Mouse (Mus musculus) left cerebral cortex, adult 8-10 months (tissue): ENCODE data around the gene Idh1. TPM values are rescaled to one million over a fixed set of nuclear protein-coding genes. Genes with fewer than 3 reads are reported as not detected.

ENCODE experiments used
- DNase-seq, 2 experiments: peaks; one replicate each; pipeline ENCODE4 v3.0.0; 2022; ENCODE audit warnings: low spot score in 2 of 2
- total RNA-seq, 4 experiments: library from RNA; stranded (reverse); gene quantifications; 2 replicates each; pipeline ENCODE4 v1.2.4; 2022

Gene Idh1
- total RNA-seq, 4 experiments from 2014 or later = 45.9 to 54.9 (median 47.3) TPM

DNA sequence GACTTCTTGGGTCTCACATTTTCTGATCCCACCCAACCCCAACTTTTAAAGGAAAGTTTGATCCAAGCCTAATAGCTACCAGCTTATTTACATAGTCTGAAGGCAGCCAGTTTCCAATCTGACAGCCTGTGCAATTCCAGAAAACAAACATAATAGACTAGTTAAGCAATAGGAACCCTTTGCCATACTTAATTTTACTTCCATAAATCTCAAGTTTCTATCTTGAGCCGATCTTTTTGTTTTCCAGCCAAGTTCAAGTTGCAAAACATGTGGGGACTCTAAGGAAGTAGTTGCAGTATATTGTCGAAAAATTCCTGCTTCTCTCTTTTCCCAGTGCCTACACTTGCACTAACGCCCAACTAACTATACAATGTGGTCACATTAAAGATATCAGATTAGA lies 8.8 kb downstream of the Idh1 start:
- no peak for DNase-seq

DNA sequence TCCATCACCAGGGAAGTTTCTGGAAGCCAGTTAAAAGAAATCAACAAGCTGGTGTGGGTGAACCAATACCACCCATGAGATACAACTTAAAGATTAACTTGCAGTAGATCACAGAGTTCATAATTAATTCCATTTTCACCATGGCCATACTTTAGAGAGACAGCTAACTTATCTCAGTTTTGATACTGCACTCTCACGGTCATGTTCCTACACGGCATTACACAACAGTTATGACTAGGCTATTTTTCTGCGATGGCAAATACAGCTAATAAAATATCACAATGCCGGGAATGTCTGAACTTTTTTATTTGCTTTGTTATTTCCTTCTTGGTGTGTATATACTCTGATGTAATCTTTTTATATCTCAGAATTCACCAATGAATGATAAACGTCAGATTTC lies 9.4 kb downstream of the Idh1 start:
- DNase-seq = no peak

DNA sequence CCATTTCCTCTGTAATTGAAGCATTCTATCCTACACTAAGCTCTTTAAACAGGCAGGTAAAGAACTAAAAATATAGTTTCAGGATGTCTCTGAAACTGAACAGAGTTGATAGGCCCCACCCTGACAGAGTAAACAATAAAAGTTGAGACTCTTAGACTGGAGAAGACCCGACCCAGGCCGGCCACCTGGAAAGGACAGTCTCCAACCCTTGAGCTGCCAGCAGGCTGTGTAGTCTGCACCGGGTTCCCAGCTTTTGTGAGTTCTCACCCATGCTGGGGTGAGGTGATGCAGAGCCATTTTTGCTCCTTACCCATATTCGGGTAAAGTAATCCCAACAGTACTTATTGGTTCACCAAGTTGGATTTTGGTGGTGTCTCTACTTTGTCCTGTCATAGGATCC lies 10.1 kb downstream of the Idh1 start:
- DNase-seq = no peak

DNA sequence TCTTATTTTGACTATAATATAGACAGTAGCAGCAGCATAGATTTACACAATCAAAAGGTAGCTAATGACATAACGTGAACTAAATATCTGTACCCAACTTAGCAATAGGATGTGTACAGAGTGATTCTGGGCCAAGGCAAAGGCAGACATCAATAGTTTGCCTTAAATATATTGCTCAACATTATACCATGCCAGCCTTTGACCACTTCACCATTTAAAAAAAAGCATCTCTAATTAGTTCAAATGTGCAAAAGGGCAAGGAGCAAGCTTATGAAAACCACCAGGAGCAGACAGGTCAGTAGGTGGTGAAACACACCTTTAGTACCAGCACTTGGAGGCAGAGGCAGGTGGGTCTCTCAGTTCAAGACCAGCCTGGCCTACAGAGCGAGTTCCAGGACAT lies 12.6 kb downstream of the Idh1 start:
- no peak for DNase-seq

DNA sequence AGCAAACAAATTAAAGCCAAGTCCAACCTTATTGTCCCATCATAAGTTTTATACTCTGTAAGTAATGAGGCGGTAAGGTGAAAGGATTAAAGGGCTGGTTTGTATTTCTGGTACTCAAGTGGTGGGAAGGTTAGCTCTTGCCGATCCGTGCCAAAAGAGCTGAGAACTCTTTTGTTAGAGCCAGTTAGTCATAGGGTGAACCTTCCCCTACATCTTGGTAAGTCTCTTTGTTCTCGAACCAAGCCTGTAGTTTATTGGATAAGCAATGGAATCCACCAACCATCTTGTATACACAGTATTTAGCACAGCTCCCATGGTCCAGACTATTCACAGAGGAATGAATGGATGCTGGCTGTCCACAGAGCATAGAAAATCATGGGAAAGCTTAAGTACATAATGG lies 14.7 kb downstream of the Idh1 start:
- no peak for DNase-seq

DNA sequence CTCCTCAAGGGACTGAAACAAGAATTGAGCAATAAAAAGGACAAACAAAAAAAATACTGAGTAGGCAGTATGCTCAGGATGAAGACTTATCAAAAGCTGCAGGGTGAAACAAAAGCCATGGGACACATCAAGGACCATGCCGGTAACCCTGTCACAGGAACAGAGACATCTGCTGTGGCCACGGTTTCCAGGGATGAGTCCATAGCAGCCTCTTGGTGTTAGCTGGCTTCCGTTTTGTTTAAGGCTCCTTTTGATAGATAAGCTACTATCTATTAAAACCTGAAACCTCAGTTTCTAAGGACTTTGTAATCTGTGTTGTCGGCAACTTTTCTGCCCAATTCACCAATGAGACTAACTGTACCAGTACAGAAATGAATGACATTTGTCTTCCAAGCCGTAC lies 16.4 kb downstream of the Idh1 start:
- no peak for DNase-seq

DNA sequence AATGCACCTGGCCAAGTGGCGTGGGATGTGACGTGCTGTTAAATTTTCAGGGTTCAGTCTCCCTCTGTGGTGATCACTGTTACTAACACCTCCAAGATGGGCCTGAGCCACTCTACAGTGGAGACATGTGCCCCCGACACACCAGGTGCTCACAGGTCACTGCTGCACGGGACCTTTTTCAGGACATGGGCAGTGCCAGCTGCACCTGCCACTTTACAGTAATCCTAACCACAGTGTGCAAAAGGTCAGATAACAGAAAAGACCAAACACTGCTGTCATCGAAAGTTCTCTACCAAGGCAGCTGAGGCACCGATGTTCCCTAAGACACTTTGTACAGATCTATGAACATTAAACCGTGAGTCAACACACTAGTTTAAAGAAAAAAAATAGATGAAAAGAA lies 16.8 kb downstream of the Idh1 start:
- no peak for DNase-seq

DNA sequence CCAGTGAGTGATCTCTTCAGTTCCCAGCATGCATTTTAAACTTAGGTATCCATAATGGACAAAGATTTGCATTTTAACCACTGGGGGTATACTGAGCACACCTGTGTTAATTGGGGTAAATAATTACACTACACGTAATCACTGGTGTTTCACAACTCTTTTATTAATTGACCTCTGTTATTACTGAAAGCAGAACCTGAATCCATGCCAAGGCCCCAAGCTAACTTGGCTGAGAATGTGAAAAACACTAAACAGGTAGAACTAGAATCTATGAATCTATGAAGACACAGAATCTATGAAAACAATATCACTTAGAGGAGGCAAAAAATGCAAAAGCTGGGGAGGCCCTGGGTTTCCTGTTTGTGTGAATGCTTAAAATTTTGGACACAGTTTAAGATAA lies 18.8 kb downstream of the Idh1 start:
- DNase-seq = no peak

DNA sequence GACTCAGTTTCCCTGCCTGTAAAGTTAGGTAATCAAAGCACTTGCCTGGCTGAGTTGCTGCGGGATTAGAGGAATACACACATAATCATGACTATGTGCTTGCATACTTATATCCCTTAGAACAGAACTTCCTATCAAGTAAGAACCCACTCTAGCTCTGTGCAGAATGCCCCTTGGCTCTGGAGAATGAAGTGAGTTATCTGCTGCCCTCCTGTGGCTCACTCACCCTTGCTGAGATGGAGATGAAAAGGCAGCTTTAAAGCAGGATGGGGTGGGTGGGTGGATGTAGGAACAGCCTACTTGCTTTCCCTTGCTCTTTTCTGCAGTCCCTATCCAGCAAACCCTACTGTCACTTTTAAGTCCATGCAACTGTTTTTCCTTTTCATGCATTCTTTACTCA lies 24.1 kb downstream of the Idh1 start:
- no peak for DNase-seq

DNA sequence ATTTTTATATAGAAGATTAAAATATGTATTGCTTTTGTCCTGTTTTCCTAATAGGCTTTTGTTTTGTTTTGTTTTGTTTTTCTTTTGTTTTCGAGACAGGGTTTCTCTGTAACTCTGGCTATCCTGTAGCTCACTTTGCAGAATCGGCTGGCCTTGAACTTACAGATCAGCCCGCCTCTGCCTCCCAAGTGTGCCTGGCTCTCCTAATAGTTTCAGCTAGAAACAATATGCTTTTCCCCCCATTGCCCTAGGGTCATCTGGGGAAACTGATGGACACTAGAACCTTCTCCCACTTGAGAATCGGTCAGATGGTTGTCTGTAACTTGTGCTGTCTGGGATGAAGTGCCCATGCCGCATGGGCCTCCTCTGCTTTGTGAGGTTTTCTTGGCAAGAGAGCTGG lies 30.2 kb downstream of the Idh1 start:
- DNase-seq = no peak

DNA sequence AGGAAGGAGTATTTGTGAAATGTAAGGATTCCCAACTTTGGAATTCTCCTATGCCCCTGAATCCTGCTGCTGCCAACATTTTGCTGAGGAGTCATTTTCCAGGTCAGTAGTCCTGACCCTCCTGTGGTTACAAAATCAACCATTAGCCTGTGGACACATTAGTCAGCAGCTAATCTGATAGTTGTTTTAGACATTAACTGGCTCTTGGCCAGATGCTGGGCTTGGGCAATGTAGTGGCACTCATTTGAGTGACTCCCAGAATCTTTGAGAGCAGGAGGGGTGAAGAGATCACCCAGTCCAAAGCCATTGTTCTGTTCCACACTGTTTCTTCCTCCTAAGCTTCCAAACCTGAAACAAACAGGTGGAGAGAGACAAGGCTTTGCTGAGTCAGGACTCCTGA lies 31.5 kb downstream of the Idh1 start:
- DNase-seq = no peak

DNA sequence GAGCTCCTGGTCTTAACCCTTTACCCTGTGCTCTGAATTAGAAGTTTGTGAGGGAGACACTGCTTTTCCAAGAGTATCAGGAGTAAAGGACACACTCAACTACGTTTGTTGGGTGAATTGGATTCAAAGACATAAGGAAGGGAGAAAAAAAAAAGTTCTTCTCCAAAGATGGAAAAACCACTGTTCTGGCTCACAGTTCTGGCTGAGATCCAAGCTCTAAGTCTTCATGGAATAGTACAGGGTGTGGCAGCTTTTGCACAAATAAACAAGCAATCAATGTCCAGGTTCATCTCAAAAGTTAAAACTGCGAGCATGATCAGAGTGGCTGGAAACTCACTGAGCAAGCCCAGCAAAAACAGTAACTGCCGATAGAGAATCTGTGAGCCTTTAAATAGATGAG lies 38.3 kb downstream of the Idh1 start:
- DNase-seq = no peak

DNA sequence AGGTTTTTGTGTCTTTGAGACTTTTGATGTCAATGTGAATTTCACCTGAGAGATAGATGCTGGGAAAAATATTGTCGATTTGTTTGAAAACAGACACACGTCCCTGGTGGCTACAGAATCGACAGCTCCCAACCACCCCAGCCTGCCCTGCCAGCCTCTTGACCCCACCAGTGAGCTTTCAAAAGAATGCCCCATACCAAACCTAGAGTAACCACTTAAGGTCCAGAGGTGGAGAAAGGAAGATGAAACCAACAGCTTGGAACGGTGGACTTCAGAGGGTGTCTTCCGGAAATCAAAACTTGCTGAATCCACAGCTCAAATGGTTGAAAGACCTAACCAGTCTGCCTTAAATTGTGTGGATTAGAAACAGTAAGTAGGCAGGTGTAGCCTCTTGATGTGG lies 39.0 kb downstream of the Idh1 start:
- no peak for DNase-seq

DNA sequence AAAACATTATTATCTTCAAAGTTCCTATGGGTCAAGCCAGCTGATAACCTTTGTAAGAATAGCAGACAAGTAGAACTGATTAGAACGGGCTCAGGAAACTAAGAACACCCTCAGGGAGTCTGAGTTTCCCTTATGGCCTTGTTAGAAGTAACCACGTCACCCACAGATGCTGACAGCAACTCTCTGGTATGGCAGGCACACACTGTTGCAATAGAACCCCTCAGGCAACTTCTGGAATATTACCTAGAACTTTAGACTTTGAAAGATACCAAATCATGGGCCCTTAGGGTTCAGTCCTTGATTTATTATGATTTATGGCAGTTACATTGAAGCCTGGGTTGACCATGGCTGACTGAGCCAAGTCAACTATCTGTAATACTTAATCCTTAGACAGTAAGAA lies 39.7 kb downstream of the Idh1 start:
- DNase-seq = no peak

DNA sequence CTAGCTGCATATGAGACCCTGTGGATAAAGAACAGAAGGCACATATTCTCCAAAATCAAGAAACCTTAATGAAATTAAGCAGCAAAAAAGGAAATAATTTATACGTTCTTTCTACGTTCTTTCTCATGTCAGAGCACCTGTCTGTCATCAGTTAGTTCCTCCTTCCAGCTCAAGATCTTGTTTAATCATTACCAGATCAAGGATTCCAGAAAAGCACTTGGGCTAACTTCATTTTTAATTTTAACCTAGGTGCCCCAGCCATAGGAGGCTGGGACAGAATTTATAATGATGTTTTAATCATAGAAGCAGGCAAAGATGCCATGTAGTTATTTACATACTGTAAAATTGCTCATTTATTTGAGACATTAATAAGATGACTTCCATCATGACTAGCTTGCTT lies 41.5 kb downstream of the Idh1 start:
- DNase-seq = no peak

DNA sequence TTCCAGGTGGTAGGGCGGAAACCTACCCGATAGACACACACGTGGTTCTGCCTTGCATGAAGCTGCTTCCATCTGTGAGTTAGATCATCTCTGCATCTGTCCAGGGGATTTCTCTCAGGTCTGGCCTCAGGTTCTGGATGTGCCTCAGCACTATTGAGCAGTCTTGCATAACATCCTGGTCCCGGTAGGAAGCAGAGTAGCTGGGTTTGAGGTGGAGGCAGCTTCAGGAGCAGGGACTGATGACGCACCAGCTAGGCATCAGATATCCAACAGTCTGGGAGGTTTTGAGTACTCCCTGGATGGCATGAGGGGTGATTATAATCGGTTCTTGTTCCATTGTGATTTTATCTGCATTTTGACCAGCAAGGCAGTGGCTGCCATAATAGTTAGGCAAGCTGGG lies 48.7 kb downstream of the Idh1 start:
- DNase-seq = no peak

DNA sequence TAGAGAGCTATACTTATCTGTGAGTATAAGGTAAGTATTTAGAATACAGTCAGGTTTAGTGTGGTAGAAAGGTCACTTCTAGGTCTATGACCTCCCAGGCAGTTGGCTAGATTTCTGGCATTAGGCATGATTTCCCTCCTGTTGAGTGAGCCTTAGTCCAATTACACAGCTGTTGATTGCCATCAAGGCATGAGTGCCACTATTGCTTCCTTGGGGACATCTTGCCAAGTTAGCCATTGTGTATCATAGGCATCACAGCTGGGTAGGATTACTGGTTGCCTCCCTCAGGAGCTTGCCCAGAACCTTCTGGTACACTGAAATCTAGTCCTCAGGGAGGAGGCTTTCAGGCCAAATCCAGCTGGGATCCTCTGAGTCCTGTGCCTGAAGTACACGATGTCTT lies 53.5 kb downstream of the Idh1 start:
- no peak for DNase-seq

DNA sequence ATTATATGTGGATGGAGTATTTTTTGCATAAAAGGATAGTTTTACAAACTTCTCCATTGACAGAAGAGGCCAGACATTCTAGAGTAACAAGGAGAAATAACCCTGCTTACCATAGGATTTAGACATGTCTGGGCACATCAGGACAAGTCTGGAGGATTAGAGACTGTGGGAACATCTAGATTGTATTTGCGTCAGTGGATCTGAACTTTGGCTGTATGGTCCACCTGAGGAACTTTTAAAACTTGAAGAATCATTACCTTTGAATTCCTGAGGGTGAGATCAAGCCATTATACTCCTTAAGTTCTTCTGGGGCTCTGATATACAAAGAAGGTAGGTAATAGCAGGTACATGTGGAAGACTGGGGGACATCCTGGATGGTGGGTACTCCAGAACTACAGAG lies 54.6 kb downstream of the Idh1 start:
- DNase-seq = no peak

DNA sequence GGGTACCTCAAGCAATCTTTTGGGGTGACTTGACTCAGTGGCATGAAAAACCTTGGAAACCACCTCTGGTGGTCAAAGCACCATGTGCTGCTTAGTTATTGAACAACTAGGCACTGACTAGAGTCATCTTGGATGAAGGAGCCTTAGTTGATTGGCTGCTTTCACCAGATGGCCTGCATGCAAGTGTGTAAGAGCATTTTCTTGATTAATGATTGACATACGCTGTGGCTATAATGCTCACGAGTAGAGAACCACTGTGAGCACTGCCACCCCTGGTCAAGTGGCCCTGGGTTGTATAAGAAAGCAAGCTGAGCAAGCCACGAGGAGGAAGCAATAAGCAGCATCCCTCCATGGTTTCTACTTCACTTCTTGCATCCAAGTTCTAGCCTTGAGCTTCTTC lies 56.1 kb downstream of the Idh1 start:
- DNase-seq = no peak

DNA sequence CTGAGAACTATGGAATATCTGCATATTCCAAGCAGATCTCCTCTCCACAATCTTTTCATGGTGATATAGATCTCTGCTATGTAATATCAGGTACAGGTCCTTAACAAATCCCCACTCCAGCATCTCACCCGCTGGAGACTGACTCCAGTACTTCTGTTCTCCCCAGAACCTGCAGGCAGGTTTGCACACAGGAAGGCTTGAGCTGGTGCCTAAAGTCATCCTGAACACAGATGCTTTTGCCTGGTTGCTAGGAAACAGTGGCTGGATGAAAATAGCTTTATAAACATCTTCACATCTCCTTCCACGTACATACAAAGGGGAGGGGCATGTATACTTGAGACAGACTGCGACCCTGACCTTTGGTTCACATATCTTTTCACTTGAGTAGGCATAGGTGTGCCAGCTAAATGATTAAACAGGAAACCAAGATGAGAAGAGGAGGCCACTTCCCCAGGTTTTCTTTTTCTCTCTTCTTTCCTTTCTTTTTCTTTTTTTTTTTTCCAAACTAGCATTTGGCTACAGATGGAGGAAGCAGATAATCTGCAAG lies 56.6 kb downstream of the Idh1 start:
- no peak for DNase-seq

DNA sequence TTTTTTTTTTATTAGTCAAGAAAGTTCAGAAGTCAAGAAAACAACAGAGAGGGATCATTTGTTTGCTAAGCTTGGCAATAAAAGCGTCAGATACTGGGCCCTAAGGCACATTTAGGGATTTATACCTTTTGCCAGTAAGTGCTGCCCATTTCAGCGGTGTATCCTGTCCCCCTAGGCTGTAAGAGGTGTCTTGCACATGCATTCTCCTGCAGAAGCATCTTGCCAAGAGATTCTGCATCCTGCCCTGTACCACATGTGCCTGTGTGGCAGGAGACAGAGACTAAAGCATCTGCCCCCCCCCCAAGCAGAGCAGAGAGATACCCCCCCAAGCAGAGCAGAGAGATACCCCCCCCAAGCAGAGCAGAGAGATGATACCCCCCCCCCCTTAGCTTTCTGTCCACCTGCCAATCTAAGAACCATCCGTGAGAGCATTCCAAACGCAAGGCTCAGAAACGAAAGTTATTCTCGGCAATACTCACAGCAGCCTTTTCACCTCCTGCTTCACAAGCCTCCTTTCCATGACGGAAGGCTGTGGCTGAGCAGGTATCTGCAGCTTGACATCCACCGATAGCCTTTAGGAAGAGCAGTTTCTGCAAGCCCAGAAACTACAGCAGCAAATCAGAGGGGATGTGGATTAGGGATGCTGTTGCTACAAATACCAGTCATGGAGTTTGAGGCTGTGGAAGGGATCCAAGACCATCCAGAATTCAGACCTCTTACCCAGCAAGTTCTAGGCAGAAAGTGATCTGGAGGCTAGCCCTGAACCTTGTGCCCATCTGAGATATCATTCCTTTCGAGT lies 63.5 kb downstream of the Idh1 start, which contains the start of gene D630023F18Rik:
Gene D630023F18Rik (minus strand): TSS at position 641 of the 799 bp plus-strand sequence.
- DNase-seq = no peak

DNA sequence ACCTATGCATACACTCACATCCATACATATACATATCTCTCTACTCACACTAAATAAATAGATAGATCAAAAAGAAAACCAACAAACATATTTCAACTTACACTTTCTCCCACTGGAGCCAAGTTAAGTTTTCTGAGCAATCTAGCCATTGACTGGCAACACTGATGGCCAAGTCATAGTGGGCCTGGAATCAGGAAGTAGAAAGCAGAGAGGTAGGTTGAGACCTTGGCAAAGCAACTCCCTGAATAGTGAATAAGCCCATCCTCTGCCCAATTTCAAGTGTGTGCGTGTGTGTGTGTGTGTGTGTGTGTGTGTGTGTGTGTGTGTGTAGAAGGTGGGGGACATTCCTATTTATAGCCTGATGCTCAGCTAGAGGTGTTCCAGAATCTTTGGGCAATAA lies 66.9 kb downstream of the Idh1 start, which contains the start of gene Gm28845:
Gene Gm28845 (minus strand): TSS at position 121 of the 400 bp plus-strand sequence.
- no peak for DNase-seq

DNA sequence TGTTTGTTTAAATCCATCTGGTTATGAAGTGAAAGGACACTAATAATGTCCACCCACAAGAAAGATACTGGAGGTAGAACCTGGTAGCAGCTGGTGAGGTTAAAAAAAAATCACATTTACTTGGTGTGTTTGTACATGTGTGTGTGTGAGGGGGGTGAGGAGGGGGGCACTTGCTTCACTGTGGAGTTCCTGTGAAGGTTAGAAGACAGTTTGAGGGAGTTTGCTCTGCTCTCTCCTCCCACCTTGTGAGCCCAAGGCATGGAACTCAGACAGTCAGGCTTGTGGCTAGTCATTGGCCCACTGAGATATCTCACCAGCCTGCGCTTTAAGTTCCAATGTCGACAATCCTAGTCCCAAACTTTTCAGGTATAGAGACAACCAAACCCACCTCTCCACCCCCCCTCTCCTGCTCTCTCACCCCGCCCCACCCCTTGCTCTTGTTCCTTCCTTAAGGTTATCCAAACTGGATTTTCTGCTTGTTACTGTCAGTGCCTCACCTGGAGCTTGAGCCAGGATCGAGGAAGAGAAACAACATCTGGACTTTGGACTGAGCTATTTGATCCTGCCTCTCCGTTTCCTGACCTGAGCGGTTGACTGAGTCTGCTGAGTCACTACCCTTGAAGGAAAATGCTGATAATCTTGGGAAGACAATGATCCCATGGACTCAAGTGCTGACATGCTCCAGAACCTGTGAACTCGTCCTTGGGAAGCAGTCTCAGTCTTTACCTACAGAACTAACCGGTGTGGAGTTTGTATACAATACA lies 68.0 kb downstream of the Idh1 start:
- no peak for DNase-seq
